Mouse (Mus musculus) MEL (cell line): ENCODE measurements around the gene Ikzf1.

Experiments
- CTCF ChIP-seq, 3 experiments: IDR thresholded peaks in 2 of 3; conservative IDR thresholded peaks in 1 of 3; 2 replicates each; pipeline ENCODE4 v1.5.1; 2011 to 2012; ENCODE audit warnings: low read length in 3 of 3, low read depth in 2 of 3, mild to moderate bottlenecking in 2 of 3, improper control_type of control experiment in 1 of 3, inconsistent platforms in 1 of 3, mixed read lengths in 1 of 3, moderate library complexity in 1 of 3; ENCODE audit not compliant: control insufficient read depth in 1 of 3, insufficient read depth in 1 of 3, poor library complexity in 1 of 3, severe bottlenecking in 1 of 3
- JUND ChIP-seq: IDR thresholded peaks from 2 replicates; pipeline ENCODE4 v1.6.1; 2011; ENCODE audit warnings: low read depth, mild to moderate bottlenecking, improper control_type of control experiment, low read length
- MYC ChIP-seq: IDR thresholded peaks from 2 replicates; pipeline ENCODE4 v1.6.1; 2011; ENCODE audit warnings: low read depth, mild to moderate bottlenecking, low read length, improper control_type of control experiment, moderate library complexity
- RCOR1 ChIP-seq: IDR thresholded peaks from 2 replicates; pipeline ENCODE4 v1.6.1; 2012; ENCODE audit warnings: low read depth, mild to moderate bottlenecking, inconsistent platforms, low read length, improper control_type of control experiment
- TCF12 ChIP-seq: IDR thresholded peaks from 2 replicates; pipeline ENCODE4 v1.6.1; 2014; ENCODE audit warnings: low read depth, mild to moderate bottlenecking, inconsistent platforms, low read length, improper control_type of control experiment, moderate library complexity
- ZKSCAN1 ChIP-seq: IDR thresholded peaks from 2 replicates; pipeline ENCODE4 v1.6.1; 2012; ENCODE audit warnings: low read depth, mild to moderate bottlenecking, inconsistent platforms, low read length, improper control_type of control experiment, moderate library complexity

GRCm38 (mm10) chr11:11693446-11693845 is 8.6 kb downstream of the Ikzf1 start:
- TF ChIP-seq RCOR1 (no peak), MYC (no peak), ZKSCAN1 (no peak), TCF12 (no peak), JUND (no peak), CTCF (IDR thresholded peaks at IDR 0.05 in 2 of 3, conservative IDR thresholded peaks at IDR 0.05 in 1 of 3; ENCODE audit: control insufficient read depth in 1 of 3, insufficient read depth in 1 of 3, low read depth in 2 of 3, low read length in 3 of 3, poor library complexity in 1 of 3, severe bottlenecking in 1 of 3) (no peak)
